Mouse (Mus musculus) bone marrow macrophage, adult 2 months (primary cell): ENCODE measurements around the gene Hnrnpll.
"Not testable (repeated sequence)": the region's sequence is repeated elsewhere in the genome, so short reads cannot be mapped to it uniquely, and the experiment has no call there.

Source experiments
- CTCF ChIP-seq: IDR thresholded peaks from 2 replicates; pipeline ENCODE4 v1.5.1; 2012; ENCODE audit warnings: low read depth, mild to moderate bottlenecking, low read length, moderate library complexity
- POLR2A ChIP-seq: IDR thresholded peaks from 2 replicates; pipeline ENCODE4 v1.6.1; 2012; ENCODE audit warnings: mild to moderate bottlenecking, low read depth, low read length, borderline replicate concordance

DNA sequence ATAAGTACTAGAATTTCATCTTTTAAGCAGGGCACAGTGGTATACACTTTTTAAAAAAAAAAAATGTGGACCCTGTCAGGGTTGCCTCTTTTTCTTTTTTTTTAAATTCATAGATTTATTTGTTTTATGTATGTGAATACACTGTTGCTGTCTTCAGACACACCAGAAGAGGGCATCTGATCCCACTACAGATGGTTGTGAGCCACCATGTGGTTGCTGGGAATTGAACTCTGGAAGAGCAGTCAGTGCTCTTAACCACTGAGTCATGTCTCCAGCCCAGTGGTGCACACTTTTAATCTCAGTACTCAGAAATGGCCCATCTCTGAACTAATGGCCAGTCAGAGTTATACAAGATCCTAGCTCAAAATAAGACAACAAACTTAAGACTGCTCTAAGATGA, 12.8 kb downstream of the Hnrnpll start:
- not testable (repeated sequence) for TF ChIP-seq CTCF, POLR2A
